Mouse (Mus musculus) adrenal gland, adult (tissue): ENCODE measurements around the gene Pde2a.

ENCODE experiments used
- DNase-seq, 2 experiments: peaks; one replicate each; pipeline ENCODE4 v3.0.0; 2022 to 2023; ENCODE audit warnings: low spot score in 1 of 2; ENCODE audit not compliant: inconsistent age in 2 of 2

Gene Pde2a

DNA sequence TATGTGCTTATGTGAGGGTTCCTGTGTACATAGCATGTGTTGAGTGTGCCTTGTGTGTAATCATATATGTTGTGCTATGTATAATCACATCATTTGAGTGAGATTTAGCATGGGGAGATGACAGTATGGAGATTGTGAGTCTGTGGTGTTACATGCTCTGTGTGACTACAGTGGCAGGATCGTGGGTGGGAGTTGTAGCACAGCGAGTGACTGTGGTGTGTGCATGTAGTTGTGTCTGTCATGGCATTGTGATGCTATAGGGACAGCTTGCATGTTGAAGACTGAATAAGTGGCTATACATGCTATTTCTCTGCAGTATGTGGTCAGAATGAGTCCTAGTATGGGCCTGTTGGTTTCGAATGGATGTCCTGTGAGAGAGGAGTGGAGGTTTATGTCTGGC, 31.2 kb downstream of the Pde2a start:
- peak in 1 of 2 experiments; percentile 57 for DNase-seq

DNA sequence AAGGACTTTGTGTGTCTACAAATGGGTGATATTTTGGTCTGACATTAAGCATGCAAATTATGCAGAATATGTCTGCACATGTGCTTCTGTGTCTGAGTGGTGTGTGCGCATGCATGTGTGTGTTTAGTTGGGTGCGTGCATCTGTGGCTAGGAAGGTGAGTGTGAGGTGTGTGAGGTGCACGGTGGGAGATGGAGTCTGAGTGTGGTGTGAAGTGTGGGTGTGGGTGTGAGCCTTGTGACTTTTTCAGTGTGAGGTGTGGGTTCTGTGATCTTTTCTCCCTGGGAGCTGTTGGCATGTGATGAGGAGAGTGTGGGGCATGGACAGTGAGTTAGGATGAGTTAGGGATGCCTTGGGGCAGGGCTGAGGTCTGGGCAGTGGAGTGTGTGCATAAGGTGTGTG, 31.8 kb downstream of the Pde2a start:
- DNase-seq: peak in 1 of 2 experiments; percentile 14

DNA sequence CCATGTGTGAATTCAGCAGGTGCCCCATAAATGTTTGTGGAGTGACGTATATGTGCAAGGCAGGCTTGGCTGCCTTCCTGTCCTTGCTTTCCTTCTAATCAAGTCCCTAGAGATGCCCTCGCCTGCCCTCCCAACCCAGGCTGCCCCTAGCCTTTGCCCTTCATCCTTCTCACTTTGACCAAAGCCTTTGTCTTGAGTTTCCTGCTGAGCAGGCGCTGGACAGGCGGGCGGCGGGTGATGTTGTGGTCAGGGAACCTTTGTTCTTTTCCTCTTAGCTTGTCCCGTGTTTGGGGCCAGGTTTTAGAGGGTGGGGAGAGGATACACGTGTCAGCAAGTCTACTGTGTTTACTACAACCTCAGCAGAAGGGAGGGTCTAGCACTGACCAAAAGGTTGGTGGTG, 32.2 kb downstream of the Pde2a start:
- DNase-seq: peak; percentile 70 to 85

DNA sequence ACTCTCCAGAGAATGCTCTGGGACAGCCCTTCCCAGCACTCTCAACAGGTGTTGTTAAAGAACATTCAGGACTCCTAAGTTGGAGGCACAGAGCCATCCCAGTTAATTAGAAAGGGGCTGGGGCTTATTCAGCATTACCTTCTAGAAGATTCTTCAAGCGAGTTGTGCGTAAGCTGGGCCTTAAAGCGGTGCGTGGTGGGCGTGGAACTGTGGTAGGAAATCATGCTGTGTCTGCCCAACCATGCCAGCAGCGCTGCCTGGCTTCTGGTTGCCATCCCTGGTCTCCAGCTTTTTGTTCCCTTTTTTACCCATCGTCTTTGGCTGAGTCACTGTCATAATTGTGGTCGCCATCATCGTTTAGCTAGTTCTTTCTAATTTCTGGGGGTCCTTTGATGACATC, 33.0 kb downstream of the Pde2a start:
- peak; percentile 24 to 68 for DNase-seq

DNA sequence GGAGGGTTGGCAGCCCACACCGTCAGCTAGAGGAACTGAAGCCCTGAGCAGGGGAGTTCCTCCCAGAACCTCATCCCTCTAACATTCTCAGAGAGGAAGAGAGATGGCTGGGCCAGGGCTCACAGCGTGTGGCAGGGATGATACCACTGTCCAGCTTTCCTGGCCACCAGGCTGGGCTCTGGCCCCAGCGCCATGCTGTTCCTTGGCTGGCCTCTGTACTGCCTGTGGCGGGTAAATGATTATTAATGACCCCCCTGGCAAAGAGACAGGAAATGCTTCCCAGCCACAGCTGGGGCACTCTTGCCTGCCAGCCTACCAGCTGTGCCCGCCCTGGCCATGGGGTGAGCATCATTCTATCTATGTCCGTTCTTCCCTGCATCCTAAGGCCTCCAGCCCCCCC, 33.6 kb downstream of the Pde2a start:
- peak in 1 of 2 experiments; percentile 46 for DNase-seq

- DNase-seq: peak; percentile 15 to 51
Observed at GRCm38 (mm10) chr7:101456318-101456717, 34.8 kb downstream of the Pde2a start.

DNA sequence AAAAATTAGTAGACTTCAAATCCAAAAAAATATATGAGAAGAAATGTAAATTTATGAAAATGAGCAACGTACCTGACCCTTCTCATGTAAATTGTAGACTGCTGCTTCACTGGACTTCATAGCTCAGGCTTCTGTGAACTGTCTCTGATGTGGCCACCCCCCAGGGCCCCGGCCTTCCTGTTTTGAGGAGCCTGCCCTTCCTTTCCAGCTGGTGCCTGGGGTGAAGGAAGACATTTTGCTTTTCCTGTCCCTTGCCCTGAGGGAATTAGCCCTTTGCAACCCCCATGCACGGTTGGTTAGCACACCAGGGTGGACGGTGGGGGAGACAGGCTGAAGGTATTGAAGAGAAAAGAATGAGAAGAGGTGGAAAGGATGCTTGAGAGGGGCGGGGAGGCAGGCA, 35.3 kb downstream of the Pde2a start:
- DNase-seq: peak; percentile 24 to 59

DNA sequence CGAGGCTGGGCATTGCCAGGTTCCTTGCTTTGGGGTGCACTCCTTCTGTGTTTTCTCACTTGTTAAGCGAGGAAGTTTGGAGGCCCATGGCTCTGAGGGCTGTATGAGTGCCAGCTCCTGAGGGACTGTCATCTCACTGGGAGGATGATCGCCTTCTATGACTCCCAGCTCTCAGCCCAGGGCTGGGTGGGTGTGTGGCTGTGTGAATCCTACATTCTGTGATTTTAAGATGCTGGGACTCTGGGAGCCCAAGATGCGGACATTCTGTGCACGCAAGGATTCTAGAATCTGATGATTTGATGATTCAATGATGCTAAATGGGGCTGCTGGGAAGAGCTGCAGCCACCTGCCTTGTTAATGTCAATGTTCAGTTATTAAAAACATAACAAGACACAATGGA, 35.8 kb downstream of the Pde2a start:
- DNase-seq: peak; percentile 8 to 54

DNA sequence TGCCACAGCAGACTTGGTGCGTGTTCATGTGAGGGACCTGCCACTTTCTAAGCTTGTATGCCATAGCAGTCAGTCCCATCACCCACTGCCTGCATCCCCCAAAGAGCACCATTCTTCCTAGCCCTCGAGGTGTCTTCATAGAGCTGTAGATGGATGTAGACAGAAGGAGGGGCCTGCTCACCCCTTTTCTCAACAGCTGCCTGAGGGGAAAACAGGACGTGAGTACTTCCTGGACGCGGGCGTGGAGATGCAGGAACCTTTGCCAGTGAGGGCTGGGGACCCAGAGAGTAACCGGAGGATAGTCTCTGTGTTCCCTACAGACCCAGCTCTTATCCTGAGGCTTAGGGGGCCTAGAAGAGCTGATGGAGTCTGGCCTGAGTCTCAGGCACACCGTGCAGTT, 36.3 kb downstream of the Pde2a start:
- DNase-seq: peak; percentile 37 to 71

- peak; percentile 37 to 68 for DNase-seq
Observed at GRCm38 (mm10) chr7:101458278-101458781, 36.8 kb downstream of the Pde2a start.

- peak; percentile 11 to 55 for DNase-seq
Observed at GRCm38 (mm10) chr7:101459305-101459813, 37.9 kb downstream of the Pde2a start.

- DNase-seq: peak; percentile 43 to 70
Observed at GRCm38 (mm10) chr7:101459923-101460607, 38.6 kb downstream of the Pde2a start.

- peak; percentile 16 to 41 for DNase-seq
Observed at GRCm38 (mm10) chr7:101460608-101460957, 39.1 kb downstream of the Pde2a start.

- DNase-seq: peak; percentile 11 to 44
Observed at GRCm38 (mm10) chr7:101461571-101461970, 40.1 kb downstream of the Pde2a start.

DNA sequence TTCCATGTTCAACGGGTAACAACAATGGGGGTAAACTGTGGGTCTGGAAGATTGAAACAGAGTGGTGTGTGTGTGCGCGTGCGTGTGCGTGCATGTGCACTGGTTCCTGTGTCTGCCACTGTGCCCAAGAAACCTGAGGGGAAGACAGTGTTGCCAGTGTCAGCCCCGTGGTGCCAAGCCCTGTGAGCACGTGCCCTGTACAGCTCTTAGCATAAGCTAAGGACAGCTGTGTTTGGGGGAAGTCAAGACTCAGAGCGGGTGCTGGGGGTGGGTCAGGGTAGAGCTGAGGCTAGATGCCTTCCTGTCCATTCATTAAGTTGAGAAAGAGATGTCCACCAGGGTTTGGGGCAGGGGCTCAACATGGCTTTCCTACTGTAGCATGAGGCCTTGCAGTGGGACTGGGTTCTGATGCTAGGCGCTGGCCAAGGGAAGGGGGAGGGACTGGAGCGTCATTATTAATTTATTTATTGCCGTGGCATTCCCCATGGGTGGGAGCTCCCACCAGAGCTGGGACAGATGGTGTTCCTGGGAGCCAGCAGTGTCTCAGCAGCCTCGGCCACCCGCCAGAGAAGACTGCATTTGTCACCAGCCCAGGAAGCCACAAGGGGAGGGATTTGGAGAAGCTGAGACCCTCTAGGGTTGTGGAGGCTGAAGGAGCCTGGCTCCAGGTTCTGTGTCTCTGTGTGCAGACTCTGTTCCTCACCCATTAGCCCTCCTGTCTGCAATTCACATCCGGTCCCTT, 41.0 kb downstream of the Pde2a start:
- DNase-seq: peak in 1 of 2 experiments; percentile 49

DNA sequence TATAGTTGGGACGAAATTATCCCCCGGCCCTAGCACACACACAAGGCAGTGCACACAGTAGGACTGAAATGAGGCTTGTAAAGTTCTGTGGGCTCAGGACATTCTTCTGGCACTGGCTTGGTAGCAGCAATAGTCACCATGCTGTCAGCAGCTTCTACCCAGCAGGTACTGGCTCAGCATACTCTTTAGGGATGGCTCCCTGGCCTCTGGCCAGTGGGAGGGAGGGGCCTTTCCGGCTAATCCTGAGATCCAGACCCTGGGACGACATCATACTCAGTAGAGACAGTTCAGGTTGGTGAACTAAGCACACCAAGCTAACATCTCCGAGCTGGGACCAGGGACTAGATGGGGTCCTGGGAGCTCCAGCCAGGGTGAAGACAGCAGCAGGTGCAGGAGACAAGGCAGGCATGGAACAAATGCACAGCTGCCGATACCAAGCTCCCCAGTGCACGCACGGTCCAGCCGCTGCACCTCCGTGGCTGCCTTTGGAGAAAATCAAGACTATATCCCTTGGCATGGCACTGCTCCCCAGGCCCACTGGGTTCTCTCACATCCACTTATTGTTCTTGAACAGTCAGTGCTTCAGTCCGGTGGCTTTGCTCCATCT, 42.3 kb downstream of the Pde2a start:
- peak in 1 of 2 experiments; percentile 41 for DNase-seq

GRCm38 (mm10) chr7:101464927-101465326, 43.4 kb downstream of the Pde2a start:
- no peak for DNase-seq

GRCm38 (mm10) chr7:101465392-101465791, 43.9 kb downstream of the Pde2a start:
- peak; percentile 74 to 86 for DNase-seq

DNA sequence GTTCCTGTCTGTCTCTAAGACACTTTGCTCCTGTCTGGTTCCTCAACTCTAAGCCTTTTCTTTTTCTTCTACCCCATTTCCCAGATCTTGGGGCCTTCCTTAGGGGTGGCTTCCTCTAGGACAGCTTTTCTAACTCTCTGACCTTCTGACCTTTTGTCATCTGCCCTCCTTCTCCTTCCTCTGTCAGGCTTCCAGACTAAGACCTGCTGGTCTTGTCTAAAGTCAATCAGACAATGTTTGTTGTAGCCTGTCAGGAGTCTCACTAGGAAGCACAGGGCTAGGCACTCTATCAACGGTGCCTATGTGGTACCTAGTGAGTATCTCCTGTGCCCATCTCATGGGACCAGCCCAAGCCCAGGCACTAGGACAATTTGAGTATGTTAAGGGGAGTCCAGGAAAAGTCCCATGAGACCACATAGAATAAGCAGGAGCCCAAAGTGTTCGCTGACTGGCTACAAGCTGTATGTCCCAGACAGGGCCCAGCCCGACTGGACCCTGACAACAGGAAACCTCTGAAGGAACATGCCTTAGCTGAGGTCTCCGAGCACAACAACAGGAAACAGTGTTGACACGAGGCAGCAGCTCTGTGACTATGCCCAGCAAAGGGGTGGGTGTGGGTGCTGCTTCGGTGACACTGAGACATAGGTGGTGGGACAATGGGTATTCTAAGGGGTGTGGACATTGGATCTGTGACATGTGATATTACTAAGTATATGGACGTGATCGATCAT, 44.5 kb downstream of the Pde2a start:
- peak; percentile 57 to 76 for DNase-seq

- peak in 1 of 2 experiments; percentile 82 for DNase-seq
Observed at GRCm38 (mm10) chr7:101466581-101467081, 45.1 kb downstream of the Pde2a start.

GRCm38 (mm10) chr7:101471423-101471822, 49.9 kb downstream of the Pde2a start:
- no peak for DNase-seq
